Mouse (Mus musculus) heart, postnatal 0 days (tissue): ENCODE data around the gene Hipk2. TPM values are rescaled to one million over a fixed set of nuclear protein-coding genes. Genes with fewer than 3 reads are reported as not detected.

Experiments used
- ATAC-seq: fragments of 200-750 bp; cut with Nextera tagmentation; 2 replicates; pipeline ENCODE4 v1.8.0; 2017; ENCODE audit warnings: low read depth, moderate number of reproducible peaks, moderate library complexity; ENCODE audit not compliant: insufficient read depth
- DNase-seq: peaks from one replicate; pipeline ENCODE4 v3.0.0-alpha.2; 2016; ENCODE audit warnings: low spot score
- H3K27ac ChIP-seq: fragments of 300-500 bp; sonication (generic); 2 replicates; pipeline ENCODE4 v1.5.1; 2014; ENCODE audit warnings: low read depth, mild to moderate bottlenecking
- H3K27me3 ChIP-seq: fragments of 300-500 bp; sonication (generic); 2 replicates; pipeline ENCODE4 v1.6.1; 2014; ENCODE audit warnings: low read length, mixed read lengths; ENCODE audit not compliant: control insufficient read depth, insufficient read depth
- H3K36me3 ChIP-seq: fragments of 300-500 bp; sonication (generic); replicated peaks from 2 replicates; pipeline ENCODE4 v1.6.1; 2014; ENCODE audit warnings: low read length, mixed read lengths; ENCODE audit not compliant: control insufficient read depth, insufficient read depth
- H3K4me1 ChIP-seq: fragments of 300-500 bp; sonication (generic); 2 replicates; pipeline ENCODE4 v1.6.1; 2014; ENCODE audit warnings: antibody characterized with exemption; ENCODE audit not compliant: control insufficient read depth, insufficient read depth
- H3K4me2 ChIP-seq: fragments of 300-500 bp; sonication (generic); 2 replicates; pipeline ENCODE4 v1.6.1; 2014; ENCODE audit warnings: low read depth, mild to moderate bottlenecking, low read length, moderate library complexity
- H3K4me3 ChIP-seq: fragments of 300-500 bp; sonication (generic); 2 replicates; pipeline ENCODE4 v1.5.1; 2014; ENCODE audit warnings: low read depth, low read length
- H3K9ac ChIP-seq: fragments of 300-500 bp; sonication (generic); replicated peaks from 2 replicates; pipeline ENCODE4 v1.6.1; 2014; ENCODE audit warnings: low read depth, low read length, mixed read lengths
- H3K9me3 ChIP-seq: fragments of 300-500 bp; sonication (generic); replicated peaks from 2 replicates; pipeline ENCODE4 v1.6.1; 2016; ENCODE audit warnings: low read length; ENCODE audit not compliant: control insufficient read depth
- CTCF ChIP-seq: IDR thresholded peaks from 2 replicates; pipeline ENCODE4 v1.5.1; 2016; ENCODE audit warnings: antibody characterized with exemption, control low read depth, low read depth
- EP300 ChIP-seq: IDR thresholded peaks from 2 replicates; pipeline ENCODE4 v1.6.1; 2016; ENCODE audit warnings: antibody characterized with exemption, low read depth
- WGBS: fragments of 180-500 bp; shearing (Covaris S2); extraction: QIAGEN DNeasy Blood & Tissue Kit; methylation state at CpG from one replicate; pipeline ENCODE4 v1.1.7; 2014; 5-methylcytosine and 5-hydroxymethylcytosine counted together
- polyA plus RNA-seq: library from polyadenylated mRNA; unstranded; fragments of >200 nt; fragmentation: Nextera tagmentation; extraction: Ambion mirVana; gene quantifications from 2 replicates; pipeline ENCODE4 v1.2.1, GENCODE M21; 2015
- total RNA-seq: library from RNA; depleted of rRNA; stranded (reverse); fragments of >200 nt; gene quantifications from 2 replicates; pipeline ENCODE4 v1.2.3, GENCODE M21; 2014; ENCODE audit warnings: low replicate concordance

Gene Hipk2
- total and polyA plus RNA-seq, 2 experiments from 2014 or later = 9.8 to 45.0 TPM

DNA sequence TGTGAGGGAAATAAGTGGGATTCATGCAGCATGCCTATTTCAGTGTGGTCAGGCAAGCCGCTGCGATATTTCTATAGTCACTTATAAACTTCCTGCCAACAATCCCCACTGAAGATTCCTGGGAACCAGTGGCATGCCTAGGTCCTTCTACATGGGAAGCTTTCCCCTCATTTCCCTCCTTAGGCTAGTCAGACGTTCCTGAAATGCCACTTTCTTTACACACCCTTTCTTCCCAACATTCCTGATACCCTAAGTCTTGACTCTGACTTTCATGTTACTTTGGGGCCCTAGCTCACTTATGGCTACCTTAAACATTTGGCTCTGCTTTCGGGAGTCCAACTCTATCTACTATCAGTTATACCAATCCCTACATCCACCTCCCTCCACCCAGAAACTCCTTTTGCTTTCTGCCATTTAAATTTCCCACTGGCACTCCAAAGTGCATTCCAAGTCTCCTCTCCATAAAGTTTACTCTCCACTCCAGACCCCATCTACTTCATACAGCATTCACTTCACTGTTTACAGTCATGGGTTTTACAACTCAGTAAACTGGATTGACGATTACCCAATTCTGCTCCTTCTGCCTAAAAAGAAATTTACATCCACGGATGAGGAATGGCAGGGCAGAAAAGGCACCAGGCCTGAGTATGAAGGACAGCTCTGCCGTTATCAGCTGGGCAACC lies 103.0 kb downstream of the Hipk2 start:
- ATAC-seq (no peak), DNase-seq (no peak)
- no peaks in the 10 kb centered on the region for H3K9me3 ChIP-seq
- peaks cover 14% of the 10 kb centered on the region for H3K4me1 ChIP-seq
- H3K36me3 ChIP-seq = no peaks in the 10 kb centered on the region
- no peaks in the 10 kb centered on the region for H3K27me3 ChIP-seq
- no peak overlapping the region for H3K4me3 ChIP-seq
- TF ChIP-seq CTCF (no peak), EP300 (no peak)
- H3K9ac ChIP-seq = no peak overlapping the region
- H3K27ac ChIP-seq = no peak overlapping the region
- H3K4me2 ChIP-seq = no peak overlapping the region
- WGBS = 75% methylated on average over 7 of the region's 7 CpGs

- Histone ChIP-seq H3K27ac (peak overlapping the region; percentile 84), H3K4me1 (peaks cover 15% of the 10 kb centered on the region), H3K4me3 (no peak overlapping the region), H3K27me3 (no peaks in the 10 kb centered on the region), H3K9me3 (0 out of 2 replicates have a peak, but pooled peaks cover 3% of the 10 kb centered on the region), H3K4me2 (peak overlapping the region; percentile 6; the same call in 1 of the 2 replicates), H3K36me3 (no peaks in the 10 kb centered on the region), H3K9ac (no peak overlapping the region)
- TF ChIP-seq CTCF = no peak
- no peak for TF ChIP-seq EP300
- peak; percentile 73 for ATAC-seq
- 11% methylated on average over 4 of the region's 4 CpGs for WGBS
- DNase-seq = peak; percentile 69
Observed at GRCm38 (mm10) chr6:38771061-38771667, 104.8 kb downstream of the Hipk2 start.

DNA sequence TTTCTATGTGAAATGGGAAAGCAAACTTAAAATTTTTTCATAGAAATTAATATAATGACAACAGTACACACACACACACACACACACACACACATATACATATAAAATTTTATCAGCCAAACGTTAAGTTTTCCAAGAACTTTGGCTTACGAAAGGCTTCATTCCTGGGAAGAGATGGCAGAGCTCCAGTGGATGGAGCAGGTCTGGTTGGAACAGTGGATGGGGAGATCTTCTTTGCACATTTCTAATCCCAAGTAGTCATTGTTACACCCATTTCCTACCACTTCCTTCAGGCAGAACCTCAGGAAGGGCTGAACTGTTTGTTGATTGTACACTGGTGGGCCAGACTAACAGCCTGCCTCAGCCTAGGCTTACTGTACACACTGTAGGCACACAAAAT lies 106.3 kb downstream of the Hipk2 start:
- Histone ChIP-seq H3K36me3 (no peaks in the 10 kb centered on the region), H3K9me3 (0 out of 2 replicates have a peak, but pooled peaks cover 3% of the 10 kb centered on the region), H3K9ac (no peak overlapping the region), H3K4me2 (no peak overlapping the region), H3K27ac (peak overlapping the region; percentile 50; the same call in 1 of the 2 replicates), H3K4me1 (peaks cover 26% of the 10 kb centered on the region), H3K4me3 (no peak overlapping the region), H3K27me3 (no peaks in the 10 kb centered on the region)
- TF ChIP-seq CTCF (no peak), EP300 (no peak)
- 65% methylated on average over 2 of the region's 2 CpGs for WGBS
- ATAC-seq (no peak), DNase-seq (no peak)

DNA sequence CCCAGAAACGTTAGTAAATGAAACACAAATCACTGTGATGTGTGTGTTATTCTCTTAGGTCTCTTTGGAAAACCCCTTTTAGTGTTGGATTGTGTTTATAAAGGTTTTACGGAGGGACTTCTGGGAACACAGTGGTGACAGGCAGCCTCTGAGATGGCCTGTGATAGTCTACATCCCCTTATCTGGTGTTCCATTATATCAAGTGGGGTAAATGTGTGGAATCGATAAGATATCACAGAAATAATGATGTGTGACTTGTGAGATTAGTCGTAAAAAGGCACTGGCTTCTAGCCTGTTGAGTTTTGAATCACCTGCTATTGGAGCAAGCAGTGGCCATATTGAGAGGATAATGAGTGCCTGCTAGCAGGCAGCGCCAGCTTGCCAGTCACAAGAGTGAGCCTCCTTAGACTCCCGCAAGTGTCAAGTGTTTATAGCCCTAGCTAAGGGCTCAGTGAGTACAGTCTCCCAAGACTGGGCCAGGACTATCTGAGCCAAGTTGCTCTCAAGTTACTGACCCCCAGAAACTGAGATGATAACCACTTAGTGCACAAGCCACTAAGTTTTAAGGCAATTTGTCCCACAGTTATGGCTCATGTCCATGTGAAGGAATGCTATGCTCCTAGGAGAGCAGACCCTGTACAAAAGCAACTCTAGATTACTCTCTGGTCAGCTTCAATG lies 113.2 kb downstream of the Hipk2 start:
- Histone ChIP-seq H3K4me3 (no peak overlapping the region), H3K9me3 (0 out of 2 replicates have a peak, but pooled peaks cover 3% of the 10 kb centered on the region), H3K36me3 (no peaks in the 10 kb centered on the region), H3K27ac (no peak overlapping the region), H3K4me1 (peaks cover 41% of the 10 kb centered on the region), H3K9ac (no peak overlapping the region), H3K4me2 (no peak overlapping the region), H3K27me3 (no peaks in the 10 kb centered on the region)
- ATAC-seq = no peak
- WGBS = 64% methylated on average over 6 of the region's 6 CpGs
- DNase-seq = no peak
- TF ChIP-seq EP300 (no peak), CTCF (no peak)

- DNase-seq (no peak), ATAC-seq (no peak)
- H3K4me3 ChIP-seq = no peak overlapping the region
- H3K36me3 ChIP-seq = no peaks in the 10 kb centered on the region
- H3K9ac ChIP-seq = no peak overlapping the region
- 0 out of 2 replicates have a peak, but pooled peaks cover under 1% of the 10 kb centered on the region for H3K9me3 ChIP-seq
- WGBS = 90% methylated on average over 7 of the region's 7 CpGs
- H3K4me1 ChIP-seq = peaks cover 44% of the 10 kb centered on the region
- no peak overlapping the region for H3K4me2 ChIP-seq
- H3K27me3 ChIP-seq = no peaks in the 10 kb centered on the region
- H3K27ac ChIP-seq = 0 out of 2 replicates have a peak overlapping the region, but pooled peaks have one; percentile 47
- TF ChIP-seq CTCF (no peak), EP300 (no peak)
Observed at GRCm38 (mm10) chr6:38762006-38762405, 114.0 kb downstream of the Hipk2 start.
